Mouse (Mus musculus) thymus, adult 2 months (tissue): ENCODE data around the gene Malsu1.

Experiments used
- CTCF ChIP-seq: fragments of 200-500 bp; IDR thresholded peaks from 2 replicates; pipeline ENCODE4 v1.5.1; 2012; ENCODE audit warnings: mild to moderate bottlenecking, control low read depth, low read length, moderate library complexity, borderline replicate concordance; ENCODE audit not compliant: control insufficient read depth, poor library complexity, insufficient read depth; ENCODE audit errors: extremely low read depth
- POLR2A ChIP-seq: fragments of 200-500 bp; IDR thresholded peaks from 2 replicates; pipeline ENCODE4 v1.6.1; 2012; ENCODE audit warnings: mild to moderate bottlenecking, low read length, control low read depth, moderate library complexity; ENCODE audit not compliant: control insufficient read depth, poor library complexity, insufficient read depth; ENCODE audit errors: extremely low read depth

GRCm38 (mm10) chr6:49048395-49048794, 25.2 kb upstream of the Malsu1 start:
- TF ChIP-seq CTCF (no peak), POLR2A (no peak)
